Mouse (Mus musculus) stomach, postnatal 0 days (tissue): ENCODE data around the gene Vsig10l. TPM values are rescaled to one million over a fixed set of nuclear protein-coding genes. Genes with fewer than 3 reads are reported as not detected.

Experiments
- ATAC-seq: fragments of 200-750 bp; cut with Nextera tagmentation; 2 replicates; pipeline ENCODE4 v1.8.0; 2017; ENCODE audit not compliant: low FRiP score, low TSS enrichment
- DNase-seq: peaks from one replicate; pipeline ENCODE4 v3.0.0-alpha.2; 2016; ENCODE audit warnings: low spot score
- H3K27ac ChIP-seq: fragments of 300-500 bp; sonication (generic); replicated peaks from 2 replicates; pipeline ENCODE4 v1.5.1; 2014; ENCODE audit warnings: mild to moderate bottlenecking, control low read depth
- H3K27me3 ChIP-seq: fragments of 300-500 bp; sonication (generic); 2 replicates; pipeline ENCODE4 v1.6.1; 2014; ENCODE audit warnings: low read length; ENCODE audit not compliant: control insufficient read depth, insufficient read depth
- H3K36me3 ChIP-seq: fragments of 300-500 bp; sonication (generic); 2 replicates; pipeline ENCODE4 v1.6.1; 2014; ENCODE audit warnings: low read length, mixed read lengths; ENCODE audit not compliant: control insufficient read depth, insufficient read depth
- H3K4me1 ChIP-seq: fragments of 300-500 bp; sonication (generic); replicated peaks from 2 replicates; pipeline ENCODE4 v1.6.1; 2014; ENCODE audit warnings: antibody characterized with exemption; ENCODE audit not compliant: control insufficient read depth, insufficient read depth
- H3K4me2 ChIP-seq: fragments of 300-500 bp; sonication (generic); replicated peaks from 2 replicates; pipeline ENCODE4 v1.6.1; 2014; ENCODE audit warnings: low read depth, mild to moderate bottlenecking, control low read depth, moderate library complexity
- H3K4me3 ChIP-seq: fragments of 300-500 bp; sonication (generic); 2 replicates; pipeline ENCODE4 v1.5.1; 2014; ENCODE audit warnings: low read depth, low read length, control low read depth
- H3K9ac ChIP-seq: fragments of 300-500 bp; sonication (generic); 2 replicates; pipeline ENCODE4 v1.6.1; 2014; ENCODE audit warnings: mild to moderate bottlenecking, low read length, control low read depth, mixed read lengths
- H3K9me3 ChIP-seq: fragments of 300-500 bp; sonication (generic); 2 replicates; pipeline ENCODE4 v1.6.1; 2016; ENCODE audit warnings: low read length; ENCODE audit not compliant: control insufficient read depth
- CTCF ChIP-seq: IDR thresholded peaks from 2 replicates; pipeline ENCODE4 v1.5.1; 2016; ENCODE audit warnings: antibody characterized with exemption, low read depth, mild to moderate bottlenecking, moderate library complexity
- EP300 ChIP-seq: optimal IDR thresholded peaks from 2 replicates; pipeline ENCODE3; 2016; ENCODE audit warnings: antibody characterized with exemption
- WGBS: fragments of 180-500 bp; shearing (Covaris S2); extraction: QIAGEN DNeasy Blood & Tissue Kit; methylation state at CpG from one replicate; pipeline ENCODE4 v1.1.7; 2014; 5-methylcytosine and 5-hydroxymethylcytosine counted together
- polyA plus RNA-seq: library from polyadenylated mRNA; unstranded; fragments of >200 nt; fragmentation: Nextera tagmentation; extraction: Ambion mirVana; gene quantifications from 2 replicates; pipeline ENCODE4 v1.2.1, GENCODE M21; 2015

Gene Vsig10l
- polyA plus RNA-seq, 1 experiment from 2014 or later = 36.1 TPM

GRCm38 (mm10) chr7:43465344-43466098, 2.6 kb downstream of the Vsig10l start:
- 0 out of 2 replicates have a peak, but pooled peaks cover 2% of the 10 kb centered on the region for H3K4me1 ChIP-seq
- no peak for TF ChIP-seq EP300
- peak; percentile 63 for TF ChIP-seq CTCF
- peak overlapping the region; percentile 63 for H3K9ac ChIP-seq
- H3K27me3 ChIP-seq = no peaks in the 10 kb centered on the region
- no peaks in the 10 kb centered on the region for H3K36me3 ChIP-seq
- H3K9me3 ChIP-seq = no peaks in the 10 kb centered on the region
- 0% methylated on average over 33 of the region's 33 CpGs for WGBS
- DNase-seq = peak; percentile 89
- peak overlapping the region; percentile 69; the same call in 1 of the 2 replicates for H3K27ac ChIP-seq
- peak; percentile 86 for ATAC-seq
- peak overlapping the region; percentile 55 for H3K4me3 ChIP-seq
- H3K4me2 ChIP-seq = peak overlapping the region; percentile 92

GRCm38 (mm10) chr7:43466099-43466694, 3.2 kb downstream of the Vsig10l start:
- Histone ChIP-seq H3K9ac (peak overlapping the region; percentile 63), H3K27ac (peak overlapping the region; percentile 69; the same call in 1 of the 2 replicates), H3K27me3 (no peaks in the 10 kb centered on the region), H3K4me3 (peak overlapping the region; percentile 55), H3K9me3 (no peaks in the 10 kb centered on the region), H3K36me3 (no peaks in the 10 kb centered on the region), H3K4me1 (0 out of 2 replicates have a peak, but pooled peaks cover 2% of the 10 kb centered on the region), H3K4me2 (peak overlapping the region; percentile 92)
- TF ChIP-seq EP300 = no peak
- peak; percentile 98 for TF ChIP-seq CTCF
- ATAC-seq (peak; percentile 82), DNase-seq (peak; percentile 88)
- under 1% methylated on average over 33 of the region's 33 CpGs for WGBS

DNA sequence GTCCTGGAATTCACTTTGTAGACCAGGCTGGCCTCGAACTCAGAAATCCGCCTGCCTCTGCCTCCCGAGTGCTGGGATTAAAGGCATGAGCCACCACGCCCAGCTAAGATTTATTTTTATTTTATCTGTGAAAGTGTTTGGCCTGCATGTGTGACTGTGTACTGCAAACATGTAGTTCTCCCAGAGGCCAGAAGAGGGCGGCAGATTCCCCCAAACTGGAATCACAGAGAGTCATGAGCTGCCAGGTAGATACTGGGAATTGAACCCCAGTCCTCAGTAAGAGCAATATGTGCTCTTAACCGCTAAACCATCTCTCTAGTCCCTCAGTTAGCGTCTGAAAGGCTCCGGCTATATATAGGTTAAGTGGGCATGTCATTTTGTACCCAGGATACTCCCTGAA, 7.4 kb downstream of the Vsig10l start:
- 51% methylated on average over 8 of the region's 8 CpGs for WGBS
- Histone ChIP-seq H3K27me3 (no peaks in the 10 kb centered on the region), H3K4me3 (no peak overlapping the region), H3K4me1 (no peaks in the 10 kb centered on the region), H3K9ac (no peak overlapping the region), H3K4me2 (no peak overlapping the region), H3K9me3 (no peaks in the 10 kb centered on the region), H3K36me3 (no peaks in the 10 kb centered on the region), H3K27ac (no peak overlapping the region)
- DNase-seq (peak; percentile 51), ATAC-seq (no peak)
- TF ChIP-seq CTCF (peak; percentile 70), EP300 (no peak)

DNA sequence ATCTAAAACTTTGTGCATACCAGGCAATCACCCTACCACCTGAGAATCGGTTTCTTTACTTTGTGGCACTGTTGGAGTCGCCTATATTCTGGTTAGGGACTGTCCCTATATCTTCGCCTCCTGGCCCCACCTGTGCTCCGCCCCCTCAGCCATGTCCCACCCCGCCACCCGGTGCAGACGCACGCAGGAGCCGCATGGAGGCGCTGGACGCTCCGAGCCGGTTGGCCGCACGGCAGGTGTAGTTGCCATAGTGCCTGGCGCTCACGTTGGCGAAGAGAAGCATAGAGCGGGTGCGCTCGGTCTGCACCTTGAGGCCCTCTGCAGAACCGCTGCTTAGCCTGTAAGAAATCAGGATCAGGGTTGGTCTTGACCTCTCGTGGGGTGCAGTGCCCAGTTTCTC, 12.8 kb downstream of the Vsig10l start:
- no peak overlapping the region for H3K9ac ChIP-seq
- DNase-seq = peak; percentile 47
- H3K4me2 ChIP-seq = no peak overlapping the region
- H3K36me3 ChIP-seq = no peaks in the 10 kb centered on the region
- no peak overlapping the region for H3K27ac ChIP-seq
- H3K27me3 ChIP-seq = no peaks in the 10 kb centered on the region
- H3K4me1 ChIP-seq = no peaks in the 10 kb centered on the region
- TF ChIP-seq CTCF (peak; percentile 49), EP300 (no peak)
- 20% methylated on average over 23 of the region's 23 CpGs for WGBS
- H3K4me3 ChIP-seq = no peak overlapping the region
- H3K9me3 ChIP-seq = no peaks in the 10 kb centered on the region
- ATAC-seq = 0 out of 2 replicates have a peak, but pooled peaks have one; percentile 36

- Histone ChIP-seq H3K9ac (no peak overlapping the region), H3K27ac (no peak overlapping the region), H3K36me3 (no peaks in the 10 kb centered on the region), H3K27me3 (no peaks in the 10 kb centered on the region), H3K9me3 (no peaks in the 10 kb centered on the region), H3K4me1 (no peaks in the 10 kb centered on the region), H3K4me3 (no peak overlapping the region), H3K4me2 (no peak overlapping the region)
- ATAC-seq (no peak), DNase-seq (no peak)
- WGBS = 13% methylated on average over 13 of the region's 13 CpGs
- no peak for TF ChIP-seq CTCF
- no peak for TF ChIP-seq EP300
These were observed 13.4 kb downstream of the Vsig10l start for GRCm38 (mm10) chr7:43476376-43476775.

DNA sequence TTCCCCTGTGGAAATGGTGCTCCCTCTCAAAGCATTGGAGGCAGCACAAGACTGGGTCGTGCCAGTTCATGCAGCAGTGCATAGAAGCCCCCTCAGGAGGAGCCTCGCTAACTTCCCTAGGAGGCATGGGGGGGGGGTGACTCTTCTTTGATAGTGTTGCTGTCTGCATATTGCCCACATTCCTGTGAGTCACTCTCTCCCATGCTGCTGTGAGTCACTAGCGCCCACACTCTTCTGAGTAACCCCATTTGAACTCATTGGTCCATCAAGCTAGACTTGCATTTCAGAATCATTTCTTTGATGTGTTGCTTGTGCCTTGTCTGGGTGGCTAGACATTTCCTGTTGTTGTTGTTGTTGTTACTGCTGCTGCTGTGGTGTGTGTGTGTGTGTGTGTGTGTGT, 18.2 kb downstream of the Vsig10l start:
- H3K9me3 ChIP-seq = no peaks in the 10 kb centered on the region

More for the DNA sequence above, 18.2 kb downstream of the Vsig10l start:
- ATAC-seq = no peak
- no peak overlapping the region for H3K4me2 ChIP-seq
- no peaks in the 10 kb centered on the region for H3K36me3 ChIP-seq
- no peak for DNase-seq
- no peak overlapping the region for H3K9ac ChIP-seq
- no peaks in the 10 kb centered on the region for H3K4me1 ChIP-seq
- H3K27me3 ChIP-seq = no peaks in the 10 kb centered on the region
- WGBS = 54% methylated on average over 3 of the region's 3 CpGs
- H3K27ac ChIP-seq = no peak overlapping the region
- H3K4me3 ChIP-seq = no peak overlapping the region
- TF ChIP-seq CTCF (no peak), EP300 (no peak)
